In the genomic region with DNA sequence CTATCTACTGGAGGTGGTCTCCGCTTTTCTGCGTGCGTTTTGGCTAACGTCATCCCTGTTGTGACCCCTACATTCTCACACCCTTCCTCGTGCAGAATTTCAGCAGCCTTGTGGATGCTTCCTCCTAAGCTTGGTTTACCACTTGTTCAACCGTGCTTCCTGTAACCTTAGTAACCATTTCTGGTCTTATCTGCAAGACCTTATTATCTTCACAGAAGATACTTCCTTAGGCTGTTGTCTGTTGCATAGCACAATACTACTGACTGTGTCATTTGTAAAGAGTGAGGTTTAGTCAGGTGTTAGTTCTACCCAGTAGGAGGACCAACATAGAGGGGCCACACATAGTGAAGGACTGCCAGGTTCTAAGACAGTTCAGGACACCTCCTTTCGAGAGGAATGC, we compare ENCODE assay signal across 25 mouse cellular contexts.
A peak's percentile ranks its signal among the peaks of the same experiment; 100 is the strongest.
DNase-seq lines count a peak whose midpoint lies in the region; ATAC-seq and TF ChIP-seq lines count a peak whose summit lies in the region.
"Had no signal": no experiment of that assay in that cellular context is flagged by ENCODE, and none has a peak within 500 bp of the region (broad histone marks: within the 10 kb centered on the region; RNA-seq: fewer than 3 reads in every experiment).

No protein-coding gene starts in this region.

- peak; percentile 85 to 88 for TF ChIP-seq EP300 in MEL (IDR thresholded peaks at IDR 0.05; ENCODE audit: low read depth in 1 of 2, low read length in 2 of 2)

- TF ChIP-seq RAD21 in MEL (IDR thresholded peaks at IDR 0.05; ENCODE audit: low read depth, low read length) = no peak

- H3K27ac ChIP-seq in MEL (ENCODE audit: control insufficient read depth, low read depth, low read length) = peak overlapping the region; percentile 26; the same call in 1 of the 2 replicates
- H3K27ac ChIP-seq in liver, embryonic 16.5 days (ENCODE audit: low read length) = no peak overlapping the region
- H3K27ac ChIP-seq: embryonic facial prominence, embryonic 10.5 days; heart, embryonic 15.5 days; hindbrain, embryonic 15.5 days; intestine, embryonic 15.5 days; limb, embryonic 13.5 days; neural tube, embryonic 13.5 days had no signal

- peaks cover 0 to 5% of the 10 kb centered on the region in 2 experiments; a peak in 2 of 4 replicates for H3K4me1 ChIP-seq in MEL (ENCODE audit: control insufficient read depth in 1 of 2, insufficient read depth in 2 of 2, low read length in 2 of 2)
- H3K4me1 ChIP-seq in liver, embryonic 16.5 days (ENCODE audit: control insufficient read depth, low read depth, low read length) = no peaks in the 10 kb centered on the region
- H3K4me1 ChIP-seq: embryonic facial prominence, embryonic 10.5 days; heart, embryonic 15.5 days; hindbrain, embryonic 15.5 days; intestine, embryonic 15.5 days; limb, embryonic 13.5 days; neural tube, embryonic 13.5 days had no signal

- WGBS in liver, embryonic 16.5 days (ENCODE audit: insufficient replicate concordance) = 25% methylated on average over 7 of the region's 7 CpGs

- no peak overlapping the region for H3K9ac ChIP-seq in MEL (ENCODE audit: control insufficient read depth, low read depth, low read length, poor library complexity, severe bottlenecking)
- no peak overlapping the region for H3K9ac ChIP-seq in liver, embryonic 16.5 days (ENCODE audit: low read depth, low read length)
- H3K9ac ChIP-seq: forebrain, postnatal 0 days; heart, embryonic 15.5 days; hindbrain, embryonic 15.5 days; intestine, embryonic 15.5 days; limb, embryonic 13.5 days; neural tube, embryonic 13.5 days had no signal

- ATAC-seq in liver, embryonic 16.5 days (ENCODE audit: low read depth) = peak; percentile 39; the same call in 1 of the 2 replicates
- ATAC-seq in monocyte, adult 5-6 weeks (replicated peaks; ENCODE audit: insufficient number of reproducible peaks, low FRiP score, low TSS enrichment, poor library complexity, severe bottlenecking) = peak; percentile 56
- ATAC-seq in erythroblast, adult 5-6 weeks (replicated peaks; ENCODE audit: low FRiP score, poor library complexity, severe bottlenecking) = no peak
- ATAC-seq: forebrain, postnatal 0 days; intestine, embryonic 15.5 days had no signal

- no peaks in the 10 kb centered on the region for H3K27me3 ChIP-seq in MEL (ENCODE audit: control insufficient read depth in 1 of 2, insufficient read depth in 2 of 2, low read length in 2 of 2)
- no peaks in the 10 kb centered on the region for H3K27me3 ChIP-seq in liver, embryonic 16.5 days (ENCODE audit: control insufficient read depth, insufficient read depth, low read depth, low read length)
- H3K27me3 ChIP-seq: heart, embryonic 15.5 days; hindbrain, embryonic 15.5 days; intestine, embryonic 15.5 days; limb, embryonic 13.5 days; neural tube, embryonic 13.5 days had no signal

- no peak for TF ChIP-seq CTCF in MEL (IDR thresholded peaks at IDR 0.05 in 2 of 3, conservative IDR thresholded peaks at IDR 0.05 in 1 of 3; ENCODE audit: control insufficient read depth in 1 of 3, insufficient read depth in 1 of 3, low read depth in 2 of 3, low read length in 3 of 3, poor library complexity in 1 of 3, severe bottlenecking in 1 of 3)

- H3K4me3 ChIP-seq in MEL (ENCODE audit: control insufficient read depth in 1 of 2, insufficient read depth in 1 of 2, low read depth in 2 of 2, low read length in 2 of 2) = no peak overlapping the region
- H3K4me3 ChIP-seq in liver, embryonic 16.5 days (ENCODE audit: low read depth, low read length) = no peak overlapping the region
- H3K4me3 ChIP-seq: embryonic facial prominence, embryonic 10.5 days; heart, embryonic 15.5 days; hindbrain, embryonic 15.5 days; intestine, embryonic 15.5 days; limb, embryonic 13.5 days; myocyte; neural tube, embryonic 13.5 days had no signal

- no peak for TF ChIP-seq POLR2A in MEL (IDR thresholded peaks at IDR 0.05; ENCODE audit: control insufficient read depth in 1 of 2, insufficient read depth in 1 of 2, low read depth in 1 of 2, low read length in 2 of 2, poor library complexity in 1 of 2)

- DNase-seq in 416B (ENCODE audit: low read depth) (peak; percentile 86), MEL (ENCODE audit: low read depth, low spot score) (peak; percentile 82)
- no peak for DNase-seq in right cerebral cortex, postnatal 25 days
- DNase-seq in frontal cortex, postnatal 14 days (ENCODE audit: low spot score in 2 of 2) = no peak
- DNase-seq: adrenal gland, postnatal 14 days; B cell, adult 2 months; cerebellum, adult 9-10 months; forebrain, postnatal 0 days; gastrocnemius, postnatal 25 days; heart, postnatal 36 days; kidney, adult 8-10 months; kidney, postnatal 14 days; lung, adult 18-20 months; lung, postnatal 10 days; midbrain, embryonic 14.5 days had no signal

- H3K4me2 ChIP-seq in liver, embryonic 16.5 days (ENCODE audit: low read depth, low read length) = no peak overlapping the region
- H3K4me2 ChIP-seq: heart, embryonic 15.5 days; hindbrain, embryonic 15.5 days; intestine, embryonic 15.5 days; limb, embryonic 13.5 days; neural tube, embryonic 13.5 days had no signal

- H3K36me3 ChIP-seq in MEL (ENCODE audit: control insufficient read depth in 1 of 2, insufficient read depth in 2 of 2, low read length in 2 of 2) = peaks cover 0 to 6% of the 10 kb centered on the region in 2 experiments; a peak in 2 of 4 replicates
- H3K36me3 ChIP-seq in liver, embryonic 16.5 days (ENCODE audit: control insufficient read depth, insufficient read depth) = no peaks in the 10 kb centered on the region
- H3K36me3 ChIP-seq: embryonic facial prominence, embryonic 10.5 days; heart, embryonic 15.5 days; hindbrain, embryonic 15.5 days; intestine, embryonic 15.5 days; limb, embryonic 13.5 days; neural tube, embryonic 13.5 days had no signal

- no peaks in the 10 kb centered on the region for H3K79me2 ChIP-seq in MEL (ENCODE audit: control insufficient read depth, insufficient read depth, low read length, poor library complexity)

- no peaks in the 10 kb centered on the region for H3K9me3 ChIP-seq in MEL (replicated peaks; ENCODE audit: insufficient read depth, low read length)
- no peaks in the 10 kb centered on the region for H3K9me3 ChIP-seq in liver, embryonic 16.5 days (replicated peaks; ENCODE audit: control insufficient read depth, low read length)
- H3K9me3 ChIP-seq: embryonic facial prominence, embryonic 10.5 days; heart, embryonic 15.5 days; hindbrain, embryonic 15.5 days; intestine, embryonic 15.5 days; limb, embryonic 13.5 days; neural tube, embryonic 13.5 days had no signal

TF ChIP-seq in MEL, 35 proteins besides CTCF, POLR2A, EP300 and RAD21:
- TF ChIP-seq TAL1 (IDR thresholded peaks at IDR 0.05; ENCODE audit: low read length) = no peak
- no peak for TF ChIP-seq POLR2AphosphoS2 (IDR thresholded peaks at IDR 0.05; ENCODE audit: low read length)
- peak; percentile 77; the same call in 1 of the 2 replicates for TF ChIP-seq TCF12 (IDR thresholded peaks at IDR 0.05; ENCODE audit: low read depth, low read length)
- TF ChIP-seq SIN3A (IDR thresholded peaks at IDR 0.05; ENCODE audit: low read length) = peak; percentile 48; the same call in 1 of the 2 replicates
- peak; percentile 30; the same call in 1 of the 2 replicates for TF ChIP-seq RCOR1 (IDR thresholded peaks at IDR 0.05; ENCODE audit: low read depth, low read length)
- TF ChIP-seq MYB (IDR thresholded peaks at IDR 0.05; ENCODE audit: low read depth, low read length) = 0 out of 2 replicates have a peak, but pooled peaks have one; percentile 24
- no peak for TF ChIP-seq MAFK (IDR thresholded peaks at IDR 0.05; ENCODE audit: borderline replicate concordance, low read depth, low read length)
- peak; percentile 71 for TF ChIP-seq ETS1 (IDR thresholded peaks at IDR 0.05; ENCODE audit: low read depth, low read length)
- TF ChIP-seq MAX (IDR thresholded peaks at IDR 0.05; ENCODE audit: low read length) = peak; percentile 69; the same call in 1 of the 2 replicates
- TF ChIP-seq TBP (IDR thresholded peaks at IDR 0.05; ENCODE audit: low read depth, low read length) = 0 out of 2 replicates have a peak, but pooled peaks have one; percentile 22
- TF ChIP-seq GATA1 (IDR thresholded peaks at IDR 0.05; ENCODE audit: low read depth, low read length) = peak; percentile 96
- no peak for TF ChIP-seq MEF2A (IDR thresholded peaks at IDR 0.05; ENCODE audit: extremely low read depth, insufficient replicate concordance, low read depth, low read length, poor library complexity, severe bottlenecking)

Comparison
In these comparisons a context has a peak if more than half of its experiments do, and no peak if none do; other contexts are left out.
1. DNase-seq: peak in 416B (single experiment) and MEL (single experiment); none in right cerebral cortex, postnatal 25 days (single experiment) and frontal cortex, postnatal 14 days (0 of 2).